Mouse (Mus musculus): ENCODE data around the gene Tbc1d22b.

DNA sequence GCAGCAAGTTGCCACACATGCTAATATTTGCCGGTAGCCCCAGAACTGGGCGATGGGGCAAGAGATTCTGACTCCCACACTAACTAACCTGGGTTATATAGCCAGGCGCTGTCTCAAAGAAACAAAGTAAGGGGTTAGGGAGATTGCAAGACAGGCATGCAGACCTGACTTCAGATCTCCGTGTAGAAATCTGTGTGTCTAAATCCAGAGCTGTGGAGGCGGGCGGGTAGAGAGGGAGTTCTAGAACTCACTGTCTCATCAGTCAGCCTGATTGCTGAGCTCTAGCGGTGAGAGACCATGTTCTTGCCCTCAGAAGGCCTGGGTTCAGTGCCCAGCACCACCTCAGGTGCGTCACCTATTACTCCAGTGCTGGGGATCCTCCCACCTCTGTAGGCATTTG is 73.9 kb downstream of the Tbc1d22b start:
- no peak for TF ChIP-seq POLR2AphosphoS5 (IDR thresholded peaks at IDR 0.05; ENCODE audit: insufficient replicate concordance, low read depth, low read length)
- no peak for TF ChIP-seq CTCF (IDR thresholded peaks at IDR 0.05; ENCODE audit: low read depth, low read length)
- TF ChIP-seq GATA2 (IDR thresholded peaks at IDR 0.05; ENCODE audit: borderline replicate concordance, low read depth, low read length) = no peak
- TF ChIP-seq GATA1 (IDR thresholded peaks at IDR 0.05; ENCODE audit: borderline replicate concordance, low read length) = no peak

All from G1E (cell line).